Mouse (Mus musculus) layer of hippocampus, postnatal 25 days (tissue): ENCODE results near the gene Cacna1d. TPM values are rescaled to one million over a fixed set of nuclear protein-coding genes. Genes with fewer than 3 reads are reported as not detected.

Experiments
- DNase-seq, 2 experiments: peaks; one replicate each; pipeline ENCODE4 v3.0.0; 2022; ENCODE audit warnings: mixed read lengths in 2 of 2, low spot score in 1 of 2; ENCODE audit errors: extremely low spot score in 1 of 2
- total RNA-seq, 2 experiments: library from RNA; stranded (reverse); gene quantifications; 2 replicates each; pipeline ENCODE4 v1.2.3; 2021

Gene Cacna1d
- total RNA-seq, 2 experiments from 2014 or later, result 35.9 to 53.8 TPM

- no peak for DNase-seq
Measured at GRCm38 (mm10) chr14:30242166-30242817, 249.0 kb downstream of the Cacna1d start.

GRCm38 (mm10) chr14:30240916-30241515, 250.2 kb downstream of the Cacna1d start:
- DNase-seq, result no peak

GRCm38 (mm10) chr14:30238807-30239206, 252.4 kb downstream of the Cacna1d start:
- no peak for DNase-seq

GRCm38 (mm10) chr14:30225161-30225560, 266.1 kb downstream of the Cacna1d start:
- no peak for DNase-seq

GRCm38 (mm10) chr14:30222101-30222500, 269.2 kb downstream of the Cacna1d start:
- no peak for DNase-seq

GRCm38 (mm10) chr14:30219851-30220250, 271.4 kb downstream of the Cacna1d start:
- no peak for DNase-seq

GRCm38 (mm10) chr14:30218114-30218513, 273.1 kb downstream of the Cacna1d start:
- DNase-seq, result peak in 1 of 2 experiments; percentile 33

- DNase-seq, result no peak
Measured at GRCm38 (mm10) chr14:30217124-30217523, 274.1 kb downstream of the Cacna1d start.

GRCm38 (mm10) chr14:30208156-30208555, 283.1 kb downstream of the Cacna1d start:
- no peak for DNase-seq

- no peak for DNase-seq
Measured at GRCm38 (mm10) chr14:30205821-30206220, 285.4 kb downstream of the Cacna1d start.

- no peak for DNase-seq
Measured at GRCm38 (mm10) chr14:30204526-30204925, 286.7 kb downstream of the Cacna1d start.

GRCm38 (mm10) chr14:30200310-30200709, 290.9 kb downstream of the Cacna1d start:
- DNase-seq, result no peak

GRCm38 (mm10) chr14:30198882-30199281, 292.4 kb downstream of the Cacna1d start:
- DNase-seq, result peak in 1 of 2 experiments; percentile 3

GRCm38 (mm10) chr14:30198116-30198515, 293.1 kb downstream of the Cacna1d start:
- DNase-seq, result peak in 1 of 2 experiments; percentile 5

GRCm38 (mm10) chr14:30196959-30197358, 294.3 kb downstream of the Cacna1d start:
- peak in 1 of 2 experiments; percentile 7 for DNase-seq

GRCm38 (mm10) chr14:30196235-30196634, 295.0 kb downstream of the Cacna1d start:
- peak in 1 of 2 experiments; percentile 10 for DNase-seq

GRCm38 (mm10) chr14:30190308-30190971, 300.8 kb downstream of the Cacna1d start:
- no peak for DNase-seq

- no peak for DNase-seq
Measured at GRCm38 (mm10) chr14:30185616-30186274, 305.5 kb downstream of the Cacna1d start.

GRCm38 (mm10) chr14:30184445-30185152, 306.7 kb downstream of the Cacna1d start:
- DNase-seq, result peak in 1 of 2 experiments; percentile 2

GRCm38 (mm10) chr14:30184013-30184412, 307.2 kb downstream of the Cacna1d start:
- no peak for DNase-seq
